Mouse (Mus musculus) R1 (cell line): ENCODE results near the gene Rps17.

Experiments used
- DNase-seq: peaks from one replicate; pipeline ENCODE4 v3.0.0-alpha.2; 2018; ENCODE audit warnings: low read depth, low spot score

Gene Rps17

DNA sequence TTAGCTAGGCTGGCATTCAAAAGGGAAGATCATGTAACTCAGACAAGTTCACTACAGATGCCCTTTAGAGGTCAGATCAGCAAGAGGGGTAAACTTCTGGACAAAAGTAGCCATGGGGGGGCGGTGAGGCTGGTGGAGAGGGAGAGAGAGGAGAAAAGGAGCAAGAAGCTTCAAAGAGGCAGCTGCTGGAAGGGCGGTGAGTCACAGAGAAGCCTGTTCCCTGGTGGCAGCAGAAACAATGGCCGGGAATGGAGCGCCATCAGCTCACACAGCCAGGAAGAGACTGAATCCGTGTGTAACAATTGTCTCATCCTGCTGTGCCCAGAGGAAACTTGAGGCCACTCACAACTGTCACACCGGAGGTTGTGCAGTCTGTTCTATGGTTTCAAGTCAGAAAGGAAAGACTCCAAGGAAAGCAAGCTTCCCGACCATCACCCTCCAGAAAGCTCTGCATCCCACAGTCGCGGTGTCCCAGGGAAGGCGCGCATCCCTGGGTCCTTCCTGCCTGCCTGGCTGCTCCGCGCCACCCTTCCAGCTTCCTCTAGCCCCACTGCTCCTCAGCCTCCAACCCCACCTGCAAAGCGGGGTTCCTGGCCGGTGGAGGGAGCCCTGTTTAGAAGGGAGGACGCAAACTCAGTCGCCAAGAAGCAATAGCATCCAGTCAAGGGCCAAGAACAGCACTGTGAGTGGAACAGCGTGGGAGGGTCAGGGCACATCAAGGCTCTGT, 9.2 kb downstream of the Rps17 start:
- DNase-seq = peak; percentile 89

- DNase-seq = peak; percentile 66
Observed at GRCm38 (mm10) chr7:81331851-81332250, 13.2 kb downstream of the Rps17 start.

- peak; percentile 81 for DNase-seq
Observed at GRCm38 (mm10) chr7:81330767-81331166, 14.3 kb downstream of the Rps17 start.

DNA sequence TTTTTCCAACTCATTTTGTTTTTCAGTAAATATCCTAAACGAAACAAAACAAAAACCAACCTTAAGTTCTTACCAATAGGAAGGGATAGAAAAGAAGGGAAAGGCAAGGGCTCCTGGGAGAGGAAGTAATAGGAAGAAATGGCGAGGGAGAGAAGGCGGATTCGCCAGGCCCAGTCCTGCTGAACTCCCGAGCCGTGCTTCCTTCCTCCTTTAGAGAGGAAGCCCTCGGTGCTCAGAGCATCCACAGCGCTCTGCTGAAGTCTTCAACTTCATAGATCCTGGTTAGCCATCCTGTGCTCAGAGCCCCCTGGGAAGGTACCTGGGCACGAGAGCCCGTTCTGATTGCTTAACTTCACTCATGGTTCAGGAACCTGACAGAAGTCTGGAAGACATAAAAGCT, 17.4 kb downstream of the Rps17 start:
- DNase-seq = no peak

DNA sequence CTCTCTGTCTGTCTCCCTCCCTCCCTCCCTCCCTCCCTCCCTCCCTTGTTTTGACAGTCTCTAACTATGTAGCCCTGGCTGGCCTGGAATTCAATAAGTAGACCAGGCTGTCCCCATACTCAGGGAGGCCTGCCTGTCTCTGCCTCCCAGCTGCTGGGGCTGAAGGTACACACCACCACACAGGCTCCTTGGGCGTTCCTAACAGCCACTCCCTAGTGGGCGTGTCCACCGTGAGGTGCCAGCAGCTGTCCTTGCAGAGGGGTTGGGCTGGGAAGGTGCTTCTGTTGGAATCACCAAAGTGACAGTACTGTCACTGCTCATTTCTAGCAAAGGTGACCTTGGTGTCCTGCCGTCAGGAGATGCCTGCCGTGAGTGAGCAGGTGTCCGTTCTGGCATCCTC, 18.2 kb downstream of the Rps17 start:
- DNase-seq = peak; percentile 78

GRCm38 (mm10) chr7:81326043-81326442, 19.0 kb downstream of the Rps17 start:
- DNase-seq = no peak

- peak; percentile 44 for DNase-seq
Observed at GRCm38 (mm10) chr7:81321776-81322175, 23.3 kb downstream of the Rps17 start.

DNA sequence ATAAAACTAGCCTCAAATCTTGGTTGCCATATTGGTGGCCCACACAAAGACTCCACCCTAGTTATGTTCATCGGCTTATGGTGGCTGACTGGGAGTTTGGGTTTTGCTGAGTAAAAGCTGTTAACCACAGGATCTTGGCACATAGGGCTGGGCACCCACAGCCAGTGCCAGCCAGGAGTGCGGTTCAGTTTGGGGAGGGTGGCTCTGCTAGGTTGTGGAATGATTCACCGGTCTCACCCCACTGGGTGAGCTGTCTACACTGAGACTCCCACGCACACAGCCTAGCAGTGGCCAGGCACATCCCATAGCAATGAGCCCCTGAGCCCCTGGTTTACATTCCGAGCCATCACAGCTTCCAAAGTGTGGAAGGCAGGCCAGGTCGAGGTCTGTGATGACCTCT, 25.3 kb downstream of the Rps17 start:
- DNase-seq = no peak

DNA sequence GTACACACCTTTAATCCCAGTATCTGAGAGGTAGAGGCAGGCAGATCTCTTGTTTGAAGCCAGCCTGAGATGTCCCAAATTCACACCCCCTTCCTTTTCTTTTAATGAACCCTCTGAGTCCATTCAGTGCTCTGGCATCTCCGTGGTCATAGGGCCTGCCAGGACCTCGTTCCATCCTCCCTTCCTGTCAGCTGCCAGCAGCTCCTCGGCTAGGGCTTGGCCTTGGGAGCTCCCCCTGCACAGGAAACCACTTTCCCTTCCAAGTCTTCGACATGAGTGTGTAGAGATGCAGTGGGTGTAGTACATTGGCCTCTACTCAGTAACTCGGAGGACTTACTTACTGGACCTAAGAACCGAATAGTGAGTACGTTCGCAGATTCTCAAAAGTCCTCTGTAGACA, 29.5 kb downstream of the Rps17 start:
- DNase-seq = no peak

GRCm38 (mm10) chr7:81311581-81311980, 33.5 kb downstream of the Rps17 start:
- no peak for DNase-seq

DNA sequence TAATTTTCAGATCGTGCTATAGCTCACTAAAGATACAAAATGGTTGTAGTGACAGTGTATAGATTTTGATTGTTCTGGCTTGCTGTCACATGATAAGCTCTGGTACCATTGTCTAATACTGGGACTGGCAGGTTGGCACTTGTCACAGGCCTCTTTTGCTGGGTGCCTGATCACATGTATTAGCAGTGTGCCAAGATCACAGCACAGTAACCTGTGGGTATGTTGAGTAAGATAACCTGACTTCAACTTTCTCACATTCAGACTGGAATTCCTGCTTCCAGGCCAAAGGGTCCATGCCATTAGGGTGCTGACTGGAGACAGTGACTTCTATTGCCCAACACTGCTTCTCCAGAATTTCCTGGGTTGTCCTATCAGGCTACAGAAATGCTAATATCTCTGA, 33.9 kb downstream of the Rps17 start:
- no peak for DNase-seq

DNA sequence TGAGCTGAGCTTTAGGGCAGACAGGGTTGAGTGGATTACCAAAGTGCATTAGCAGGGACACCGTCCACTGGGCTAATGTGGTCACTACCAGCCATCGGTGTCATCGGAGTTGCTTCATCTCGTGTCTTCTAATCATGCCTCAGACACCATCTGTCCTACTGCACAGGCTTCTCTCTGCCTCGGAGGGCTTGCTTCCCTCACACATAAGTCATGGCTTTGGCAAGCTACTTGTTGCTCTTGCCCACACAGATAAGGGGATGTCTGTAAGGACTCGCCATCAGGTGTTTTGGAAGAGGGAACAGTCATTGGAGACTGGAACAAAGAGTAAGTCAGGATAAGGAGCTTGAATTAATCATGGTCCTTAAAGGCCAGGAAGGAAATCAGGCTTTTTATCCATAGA, 35.8 kb downstream of the Rps17 start:
- no peak for DNase-seq

DNA sequence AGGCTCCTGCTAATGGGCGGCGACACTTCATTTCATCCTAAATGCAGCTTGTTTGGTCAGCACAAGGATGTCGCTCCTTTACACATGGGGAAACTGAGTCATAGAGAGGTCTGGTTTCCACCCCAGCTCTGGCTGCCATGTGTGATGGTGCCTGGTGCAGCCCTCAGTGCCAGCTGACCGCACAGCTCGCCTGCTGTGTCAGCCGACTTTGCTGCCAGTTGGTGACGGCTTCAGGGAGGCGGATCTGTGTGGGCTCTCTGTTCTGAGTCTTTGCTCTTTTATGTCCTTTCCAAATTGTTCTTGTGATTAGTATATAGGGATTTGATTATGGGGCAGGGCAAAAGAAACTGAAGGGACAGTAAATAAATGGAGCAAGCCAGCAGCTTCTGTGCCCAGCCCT, 37.3 kb downstream of the Rps17 start:
- DNase-seq = no peak

- no peak for DNase-seq
Observed at GRCm38 (mm10) chr7:81304675-81305074, 40.4 kb downstream of the Rps17 start.

GRCm38 (mm10) chr7:81304100-81304499, 41.0 kb downstream of the Rps17 start:
- no peak for DNase-seq

DNA sequence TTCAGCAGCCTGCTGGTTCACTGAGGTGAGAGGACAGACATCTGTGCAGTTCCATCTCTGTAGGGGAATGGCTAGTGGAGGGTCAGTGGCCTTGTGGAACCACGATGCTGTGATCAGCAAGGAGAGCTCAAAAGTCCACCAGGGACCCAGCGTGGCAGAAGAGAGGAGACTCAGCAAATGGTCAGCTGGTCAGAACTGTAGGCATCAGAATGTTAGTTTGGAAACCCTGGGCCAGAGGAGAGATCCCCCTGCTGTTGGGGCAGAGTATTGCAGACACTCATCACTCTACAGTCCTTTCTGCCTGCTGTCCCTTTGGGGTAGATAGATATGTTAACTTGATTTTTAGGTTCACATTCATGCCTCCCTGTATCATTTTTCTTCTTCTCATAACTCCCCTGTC, 41.4 kb downstream of the Rps17 start:
- peak; percentile 35 for DNase-seq

GRCm38 (mm10) chr7:81301323-81301722, 43.7 kb downstream of the Rps17 start:
- DNase-seq = peak; percentile 62

GRCm38 (mm10) chr7:81298206-81298605, 46.8 kb downstream of the Rps17 start:
- peak; percentile 35 for DNase-seq

GRCm38 (mm10) chr7:81295169-81295568, 49.9 kb downstream of the Rps17 start:
- no peak for DNase-seq
